Mouse (Mus musculus) hindbrain, embryonic 14.5 days (tissue): ENCODE data around the gene Hdac11. TPM values are rescaled to one million over a fixed set of nuclear protein-coding genes. Genes with fewer than 3 reads are reported as not detected.
A peak's percentile ranks its signal among the peaks of the same experiment; 100 is the strongest.
"Not testable (repeated sequence)": the region's sequence is repeated elsewhere in the genome, so short reads cannot be mapped to it uniquely, and the experiment has no call there.

Experiments
- ATAC-seq: fragments of 200-750 bp; cut with Nextera tagmentation; 2 replicates; pipeline ENCODE4 v1.8.0; 2017; ENCODE audit warnings: moderate number of reproducible peaks, mild to moderate bottlenecking, moderate TSS enrichment, moderate library complexity; ENCODE audit not compliant: low FRiP score
- DNase-seq: peaks from one replicate; pipeline ENCODE4 v3.0.0-alpha.2; 2015; ENCODE audit warnings: low spot score
- H3K27ac ChIP-seq: fragments of 300-500 bp; sonication (generic); 2 replicates; pipeline ENCODE4 v1.5.1; 2014; ENCODE audit warnings: mild to moderate bottlenecking, moderate library complexity
- H3K27me3 ChIP-seq: fragments of 300-500 bp; sonication (generic); 2 replicates; pipeline ENCODE4 v1.6.1; 2014; ENCODE audit warnings: mild to moderate bottlenecking, low read length, mixed read lengths; ENCODE audit not compliant: control insufficient read depth, insufficient read depth
- H3K36me3 ChIP-seq: fragments of 300-500 bp; sonication (generic); replicated peaks from 2 replicates; pipeline ENCODE4 v1.6.1; 2014; ENCODE audit not compliant: control insufficient read depth, insufficient read depth
- H3K4me1 ChIP-seq: fragments of 300-500 bp; sonication (generic); replicated peaks from 2 replicates; pipeline ENCODE4 v1.6.1; 2014; ENCODE audit warnings: antibody characterized with exemption, low read length, mixed read lengths; ENCODE audit not compliant: control insufficient read depth, insufficient read depth
- H3K4me2 ChIP-seq: fragments of 300-500 bp; sonication (generic); replicated peaks from 2 replicates; pipeline ENCODE4 v1.6.1; 2014; ENCODE audit warnings: mild to moderate bottlenecking, moderate library complexity
- H3K4me3 ChIP-seq: fragments of 300-500 bp; sonication (generic); replicated peaks from 2 replicates; pipeline ENCODE4 v1.5.1; 2014; ENCODE audit warnings: mild to moderate bottlenecking, low read length
- H3K9ac ChIP-seq: fragments of 300-500 bp; sonication (generic); 2 replicates; pipeline ENCODE4 v1.6.1; 2014
- H3K9me3 ChIP-seq: fragments of 300-500 bp; sonication (generic); 2 replicates; pipeline ENCODE4 v1.6.1; 2016; ENCODE audit warnings: low read length; ENCODE audit not compliant: control insufficient read depth
- WGBS: fragments of 180-500 bp; shearing (Covaris S2); extraction: QIAGEN DNeasy Blood & Tissue Kit; methylation state at CpG from one replicate; pipeline ENCODE4 v1.1.7; 2014; 5-methylcytosine and 5-hydroxymethylcytosine counted together
- polyA plus RNA-seq: library from polyadenylated mRNA; unstranded; fragments of >200 nt; fragmentation: Nextera tagmentation; extraction: Ambion mirVana; gene quantifications from 2 replicates; pipeline ENCODE4 v1.2.1, GENCODE M21; 2014

Hdac11 gene
- polyA plus RNA-seq, 1 experiment from 2014 or later, result 42.7 TPM

DNA sequence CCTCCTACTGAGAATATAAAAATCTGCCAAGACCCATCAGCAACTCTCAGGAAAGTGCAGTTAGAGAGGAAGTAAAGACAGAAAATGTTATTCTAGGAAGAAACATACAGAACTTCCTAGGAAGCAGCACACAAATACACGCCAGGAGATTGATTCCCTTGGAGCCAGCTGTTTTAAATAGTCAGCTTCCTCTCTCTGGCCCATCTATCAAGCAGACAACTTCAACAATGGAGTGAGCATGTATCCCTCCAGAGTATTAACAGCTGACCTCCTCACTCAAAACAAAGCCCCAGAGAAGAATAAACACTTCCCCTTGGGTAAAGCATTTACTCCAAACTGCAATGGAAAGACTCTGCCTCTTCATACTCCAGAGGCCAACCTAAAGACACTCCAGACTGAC lies 41.3 kb upstream of the Hdac11 start:
- 29% methylated on average over 1 of the region's 1 CpGs for WGBS
- H3K4me3 ChIP-seq, result no peak overlapping the region
- H3K4me2 ChIP-seq, result peak overlapping the region; percentile 77
- ATAC-seq (no peak), DNase-seq (no peak)
- H3K9ac ChIP-seq, result no peak overlapping the region
- H3K4me1 ChIP-seq, result peaks cover 30% of the 10 kb centered on the region
- H3K27me3 ChIP-seq, result no peaks in the 10 kb centered on the region
- H3K9me3 ChIP-seq, result no peaks in the 10 kb centered on the region
- H3K27ac ChIP-seq, result no peak overlapping the region
- no peaks in the 10 kb centered on the region for H3K36me3 ChIP-seq

DNA sequence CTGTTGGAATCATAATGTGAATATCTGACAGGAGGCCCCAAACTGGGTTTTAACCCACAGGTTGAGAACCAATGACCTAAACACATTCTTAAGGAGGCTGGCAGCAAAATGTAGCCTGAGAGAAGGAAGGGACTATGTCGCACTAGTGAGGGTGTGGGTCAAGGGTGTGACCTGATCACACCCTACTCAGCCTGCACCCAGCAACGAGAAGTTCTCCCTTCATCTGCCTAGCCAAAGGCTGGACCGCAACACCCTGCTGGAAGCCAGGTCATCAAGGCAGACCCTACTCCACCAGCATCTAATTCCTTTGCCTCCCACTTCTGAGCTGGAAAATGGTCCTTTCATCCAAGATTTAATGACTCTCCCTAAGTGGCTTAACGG lies 40.6 kb upstream of the Hdac11 start:
- H3K4me3 ChIP-seq, result peak overlapping the region; percentile 61
- peak; percentile 7; the same call in 1 of the 2 replicates for ATAC-seq
- H3K27ac ChIP-seq, result peak overlapping the region; percentile 95
- DNase-seq, result no peak
- no peaks in the 10 kb centered on the region for H3K9me3 ChIP-seq
- WGBS, result 15% methylated on average over 4 of the region's 4 CpGs
- H3K27me3 ChIP-seq, result no peaks in the 10 kb centered on the region
- H3K9ac ChIP-seq, result peak overlapping the region; percentile 79
- H3K36me3 ChIP-seq, result no peaks in the 10 kb centered on the region
- peak overlapping the region; percentile 77 for H3K4me2 ChIP-seq
- peaks cover 30% of the 10 kb centered on the region for H3K4me1 ChIP-seq

DNA sequence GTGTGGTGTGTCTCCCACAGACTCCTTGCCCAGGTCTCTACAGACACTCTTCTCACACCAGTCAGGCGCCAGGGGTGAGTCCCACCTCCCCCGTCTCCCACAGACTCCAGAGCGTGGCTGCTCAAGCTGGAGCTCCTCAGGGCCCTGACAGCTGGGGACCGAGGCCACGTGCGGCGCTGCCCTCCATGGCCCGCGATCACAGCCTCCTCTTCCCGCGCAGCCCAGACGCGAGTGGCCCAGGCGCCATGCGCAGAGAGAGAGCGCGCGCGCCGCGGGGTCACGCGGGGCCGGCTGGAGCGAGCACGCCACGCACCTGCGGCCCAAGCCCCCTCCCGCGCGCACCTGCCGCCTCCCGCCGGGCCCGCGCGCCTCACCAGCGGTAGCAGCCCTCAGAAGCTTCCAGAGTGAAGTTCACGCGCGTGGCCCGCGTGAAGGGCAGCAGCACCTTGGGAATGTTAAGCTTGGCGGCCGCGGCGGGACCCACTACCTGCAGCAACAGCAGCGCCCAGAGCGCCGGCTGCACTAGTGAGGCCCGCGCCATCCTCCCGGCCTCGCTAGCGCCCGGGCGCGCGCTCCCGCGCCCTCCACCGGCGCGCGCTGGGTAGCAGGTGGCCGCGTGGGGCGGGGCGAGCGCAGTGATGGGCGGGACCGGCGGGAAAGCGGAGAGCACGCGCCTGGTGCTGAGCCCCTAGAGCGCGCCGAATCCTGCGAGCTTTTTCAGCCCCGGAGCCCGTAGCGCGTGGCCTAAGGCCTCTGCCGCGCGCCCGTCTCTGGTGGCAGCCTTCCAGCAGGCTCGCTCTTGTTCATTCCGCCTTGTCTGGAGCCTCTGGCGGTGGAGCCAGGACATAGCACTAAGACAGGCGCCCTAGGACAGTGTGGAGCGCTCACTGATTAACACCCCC lies 40.0 kb upstream of the Hdac11 start, which contains the start of gene Nup210:
TSS of gene Nup210 (minus strand) at position 586 of the 902 bp plus-strand sequence.
- H3K36me3 ChIP-seq, result no peaks in the 10 kb centered on the region
- peak within 1 kb of the TSS; percentile 61 for H3K4me3 ChIP-seq
- peak within 1 kb of the TSS; percentile 77 for H3K4me2 ChIP-seq
- ATAC-seq (peak; percentile 95), DNase-seq (peak; percentile 95)
- peaks cover 30% of the 10 kb centered on the region for H3K4me1 ChIP-seq
- H3K9me3 ChIP-seq, result no peaks in the 10 kb centered on the region
- H3K27ac ChIP-seq, result peak within 1 kb of the TSS; percentile 95
- H3K9ac ChIP-seq, result peak within 1 kb of the TSS; percentile 79
- no peaks in the 10 kb centered on the region for H3K27me3 ChIP-seq
- WGBS, result under 1% methylated on average over 80 of the region's 93 CpGs

DNA sequence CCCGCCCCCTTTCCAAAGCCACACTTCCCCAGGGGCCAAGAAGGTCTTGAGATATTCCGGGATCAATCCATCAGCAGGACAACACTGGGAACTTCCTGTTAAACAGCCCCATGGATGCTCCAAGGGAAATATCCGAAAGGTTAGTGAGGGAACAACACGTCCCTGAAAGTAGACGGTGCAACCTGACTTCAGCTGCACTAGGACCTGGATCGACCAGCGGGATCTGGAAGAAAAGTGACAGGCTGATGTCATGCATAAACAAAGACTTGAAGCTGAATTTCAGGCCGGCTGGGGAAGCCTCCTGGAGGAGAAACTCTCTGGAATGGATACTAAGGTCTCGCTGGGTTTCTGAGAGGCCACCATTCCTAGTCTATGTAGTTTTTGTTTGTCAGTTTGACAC lies 39.3 kb upstream of the Hdac11 start:
- Histone ChIP-seq H3K9ac (peak overlapping the region; percentile 79), H3K27me3 (no peaks in the 10 kb centered on the region), H3K27ac (peak overlapping the region; percentile 95), H3K4me1 (peaks cover 30% of the 10 kb centered on the region), H3K9me3 (no peaks in the 10 kb centered on the region), H3K36me3 (no peaks in the 10 kb centered on the region), H3K4me2 (peak overlapping the region; percentile 77), H3K4me3 (peak overlapping the region; percentile 61)
- peak; percentile 35 for DNase-seq
- WGBS, result 2% methylated on average over 9 of the region's 9 CpGs
- ATAC-seq, result peak; percentile 47

DNA sequence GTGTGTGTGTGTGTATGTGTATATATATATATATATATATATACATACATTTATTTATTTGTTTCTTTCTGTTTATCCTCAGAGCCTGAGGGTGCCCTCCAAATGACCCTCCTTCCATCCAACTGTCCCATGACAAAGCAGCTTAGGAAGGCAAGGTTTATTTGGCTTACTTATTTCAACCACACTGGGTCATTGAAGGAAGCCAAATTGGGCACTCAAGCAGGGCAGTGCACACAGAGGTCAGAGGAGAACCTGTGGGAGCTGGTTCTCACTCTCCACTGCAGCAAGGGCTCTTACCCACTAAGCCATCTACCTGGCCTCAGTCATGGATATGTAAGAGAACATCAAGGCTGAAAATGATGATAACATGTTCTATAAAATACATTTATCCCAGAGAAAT lies 37.9 kb upstream of the Hdac11 start:
- no peak overlapping the region for H3K4me3 ChIP-seq
- peaks cover 30% of the 10 kb centered on the region for H3K4me1 ChIP-seq
- H3K9me3 ChIP-seq, result no peaks in the 10 kb centered on the region
- no peak overlapping the region for H3K4me2 ChIP-seq
- DNase-seq (no peak), ATAC-seq (no peak)
- H3K27me3 ChIP-seq, result no peaks in the 10 kb centered on the region
- H3K27ac ChIP-seq, result no peak overlapping the region
- no peaks in the 10 kb centered on the region for H3K36me3 ChIP-seq
- no peak overlapping the region for H3K9ac ChIP-seq

DNA sequence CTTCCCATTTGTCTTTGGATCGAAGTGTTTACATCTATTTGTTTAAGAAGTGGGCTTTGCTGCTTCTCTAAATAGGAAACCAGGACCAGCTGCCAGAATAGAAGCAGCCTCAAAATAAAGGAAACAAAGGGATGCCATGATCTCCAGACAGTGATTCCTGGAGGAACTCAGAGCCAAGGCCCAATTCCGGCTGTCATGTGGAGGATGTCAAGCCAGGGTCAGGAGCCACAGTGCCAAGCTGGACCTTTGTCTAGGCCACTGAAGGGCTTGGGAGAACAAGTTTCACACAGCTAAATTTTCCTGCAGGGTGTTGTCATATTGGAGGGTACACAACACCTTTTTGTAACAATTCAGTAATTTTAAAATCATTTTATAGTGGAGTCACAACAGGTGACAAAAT lies 36.3 kb upstream of the Hdac11 start:
- Histone ChIP-seq H3K9me3 (no peaks in the 10 kb centered on the region), H3K27me3 (no peaks in the 10 kb centered on the region), H3K36me3 (no peaks in the 10 kb centered on the region), H3K4me3 (no peak overlapping the region), H3K27ac (no peak overlapping the region), H3K9ac (no peak overlapping the region), H3K4me2 (no peak overlapping the region), H3K4me1 (peaks cover 20% of the 10 kb centered on the region)
- no peak for ATAC-seq
- DNase-seq, result no peak
- 71% methylated on average over 2 of the region's 2 CpGs for WGBS

DNA sequence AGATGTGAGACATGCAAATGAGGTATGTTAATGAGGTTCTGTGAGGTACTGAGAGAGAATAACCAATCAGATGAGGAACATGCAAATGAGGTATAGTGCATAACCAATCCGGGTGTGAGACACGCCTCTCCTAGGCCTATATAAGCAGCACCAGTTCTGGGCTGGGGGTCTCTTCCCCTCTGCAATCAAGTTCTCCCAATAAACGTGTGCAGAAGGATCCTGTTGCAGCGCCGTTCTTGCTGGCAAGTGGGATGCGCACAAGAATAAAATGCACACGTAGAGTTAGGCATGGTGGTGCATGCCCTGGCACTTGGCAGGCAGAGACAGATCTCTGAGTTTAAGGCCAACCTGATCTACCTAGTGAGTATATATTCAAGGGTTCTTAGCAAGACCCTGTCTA lies 35.4 kb upstream of the Hdac11 start:
- H3K27ac ChIP-seq, DNase-seq, H3K27me3 ChIP-seq, ATAC-seq, H3K4me2 ChIP-seq, H3K36me3 ChIP-seq, H3K9me3 ChIP-seq, H3K9ac ChIP-seq, H3K4me3 ChIP-seq: not testable (repeated sequence)
- H3K4me1 ChIP-seq, result peaks cover 11% of the 10 kb centered on the region
- WGBS, result 96% methylated on average over 6 of the region's 7 CpGs

DNA sequence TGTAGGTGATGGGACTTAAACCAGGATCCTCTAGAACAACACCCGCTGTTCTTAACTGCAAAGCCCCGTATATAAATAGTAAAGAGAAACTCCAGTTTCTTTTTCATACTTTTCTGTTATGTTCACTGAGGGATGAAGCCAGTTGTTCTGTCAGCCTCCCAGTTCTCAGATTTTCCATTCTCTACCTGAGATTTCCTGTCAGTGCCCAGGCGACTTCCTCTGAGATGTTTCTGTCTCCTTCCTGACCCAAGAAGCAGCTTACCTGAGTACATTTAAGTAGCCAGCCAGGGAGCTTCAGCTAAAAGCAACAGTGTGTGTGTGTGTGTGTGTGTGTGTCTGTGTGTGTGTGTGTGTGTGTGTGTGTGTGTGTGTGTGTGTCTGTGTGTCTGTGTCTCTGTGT lies 33.0 kb upstream of the Hdac11 start:
- H3K4me3 ChIP-seq, result no peak overlapping the region
- no peak for ATAC-seq
- no peak overlapping the region for H3K27ac ChIP-seq
- WGBS, result 92% methylated on average over 3 of the region's 3 CpGs
- H3K9ac ChIP-seq, result no peak overlapping the region
- no peak overlapping the region for H3K4me2 ChIP-seq
- no peaks in the 10 kb centered on the region for H3K27me3 ChIP-seq
- no peaks in the 10 kb centered on the region for H3K4me1 ChIP-seq
- H3K9me3 ChIP-seq, result no peaks in the 10 kb centered on the region
- no peak for DNase-seq
- H3K36me3 ChIP-seq, result no peaks in the 10 kb centered on the region

DNA sequence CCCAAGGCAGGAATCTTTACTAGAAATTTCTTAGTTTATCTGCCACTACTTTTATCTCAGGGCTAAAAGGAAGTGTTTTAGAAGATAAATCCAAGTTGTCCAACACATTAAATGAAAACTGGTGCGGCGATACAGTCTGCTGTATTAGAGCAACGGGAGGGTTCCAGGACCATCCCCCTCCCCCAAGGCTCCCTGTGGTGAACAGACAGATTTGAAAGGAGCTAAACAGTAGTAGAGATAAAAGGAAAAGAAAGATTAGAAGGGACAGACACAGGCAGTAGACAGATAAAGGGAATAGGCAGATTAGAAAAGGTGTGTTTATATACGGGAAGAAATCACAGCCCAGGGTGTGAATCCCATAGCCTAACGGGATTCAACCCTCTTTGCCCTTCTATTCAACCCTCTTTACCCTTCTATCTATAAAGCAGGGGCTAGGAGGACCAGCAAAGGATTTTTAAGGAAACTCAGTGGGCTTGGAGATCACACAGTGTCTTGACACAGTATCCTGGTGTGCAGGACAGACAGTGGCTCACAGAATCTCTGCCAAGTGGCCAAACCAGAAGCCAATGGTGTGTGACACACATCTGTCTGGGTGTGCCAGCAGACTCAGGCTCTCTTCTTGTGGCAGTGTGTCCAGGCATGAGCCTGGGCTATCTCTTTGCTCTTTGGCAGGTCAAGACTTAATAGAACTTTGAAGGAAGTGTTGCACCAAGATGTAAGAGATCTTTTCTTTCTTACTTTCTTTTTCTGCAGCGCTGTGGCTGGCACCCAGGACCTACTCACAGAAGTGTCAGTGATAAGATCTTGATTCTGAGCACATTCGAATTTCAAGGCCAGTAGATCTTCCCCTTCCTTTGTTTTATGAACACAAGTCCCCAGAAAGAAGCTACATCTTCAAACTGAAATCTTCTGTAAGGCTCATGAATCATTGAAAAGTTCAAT lies 31.9 kb upstream of the Hdac11 start:
- no peak overlapping the region for H3K4me3 ChIP-seq
- H3K9me3 ChIP-seq, result no peaks in the 10 kb centered on the region
- H3K27me3 ChIP-seq, result no peaks in the 10 kb centered on the region
- 45% methylated on average over 7 of the region's 7 CpGs for WGBS
- no peak for DNase-seq
- no peak overlapping the region for H3K4me2 ChIP-seq
- H3K9ac ChIP-seq, result no peak overlapping the region
- no peak for ATAC-seq
- H3K27ac ChIP-seq, result no peak overlapping the region
- no peaks in the 10 kb centered on the region for H3K36me3 ChIP-seq
- H3K4me1 ChIP-seq, result no peaks in the 10 kb centered on the region
